Mouse (Mus musculus) layer of hippocampus, postnatal 14 days (tissue): Measurements from ENCODE around the gene I0C0044D17Rik. TPM values are rescaled to one million over a fixed set of nuclear protein-coding genes. Genes with fewer than 3 reads are reported as not detected.
A peak's percentile ranks its signal among the peaks of the same experiment; 100 is the strongest.
"Not testable (repeated sequence)": the region's sequence is repeated elsewhere in the genome, so short reads cannot be mapped to it uniquely, and the experiment has no call there.

Experiments used
- DNase-seq, 2 experiments: peaks; one replicate each; pipeline ENCODE4 v3.0.0; 2021 to 2022; ENCODE audit warnings: low spot score in 2 of 2, mixed read lengths in 1 of 2
- long read RNA-seq, 2 experiments: library from polyadenylated mRNA; stranded (forward); transcript quantifications; one replicate each; pipeline ENCODE4 v2.0.0; 2021
- total RNA-seq, 2 experiments: library from RNA; stranded (reverse); gene quantifications; 2 replicates each; pipeline ENCODE4 v1.2.3; 2021

The I0C0044D17Rik gene
- total RNA-seq = not detected
- long read RNA-seq, experiment 1 = 0 reads
- long read RNA-seq, experiment 2 = 0 reads

DNA sequence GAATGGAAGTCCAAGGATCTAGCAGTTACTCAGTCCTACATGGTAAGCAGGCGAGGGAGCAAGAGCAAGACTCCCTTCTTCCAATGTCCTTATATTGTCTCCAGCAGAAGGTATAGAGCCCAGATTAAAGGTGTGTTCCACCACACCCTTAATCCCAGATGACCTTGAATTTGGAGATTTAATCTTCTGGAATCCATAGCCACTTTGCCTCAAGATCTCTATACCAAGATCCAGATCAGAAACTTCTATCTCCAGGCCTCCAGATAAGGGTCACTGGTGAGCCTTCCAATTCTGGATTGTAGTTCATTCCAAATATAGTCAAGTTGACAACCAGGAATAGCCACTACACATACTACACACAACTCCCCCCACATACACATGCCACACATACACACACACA, at the start of gene I0C0044D17Rik:
Gene I0C0044D17Rik, minus strand, starts transcription at position 101 of the 400 bp plus-strand sequence.
- not testable (repeated sequence) for DNase-seq

DNA sequence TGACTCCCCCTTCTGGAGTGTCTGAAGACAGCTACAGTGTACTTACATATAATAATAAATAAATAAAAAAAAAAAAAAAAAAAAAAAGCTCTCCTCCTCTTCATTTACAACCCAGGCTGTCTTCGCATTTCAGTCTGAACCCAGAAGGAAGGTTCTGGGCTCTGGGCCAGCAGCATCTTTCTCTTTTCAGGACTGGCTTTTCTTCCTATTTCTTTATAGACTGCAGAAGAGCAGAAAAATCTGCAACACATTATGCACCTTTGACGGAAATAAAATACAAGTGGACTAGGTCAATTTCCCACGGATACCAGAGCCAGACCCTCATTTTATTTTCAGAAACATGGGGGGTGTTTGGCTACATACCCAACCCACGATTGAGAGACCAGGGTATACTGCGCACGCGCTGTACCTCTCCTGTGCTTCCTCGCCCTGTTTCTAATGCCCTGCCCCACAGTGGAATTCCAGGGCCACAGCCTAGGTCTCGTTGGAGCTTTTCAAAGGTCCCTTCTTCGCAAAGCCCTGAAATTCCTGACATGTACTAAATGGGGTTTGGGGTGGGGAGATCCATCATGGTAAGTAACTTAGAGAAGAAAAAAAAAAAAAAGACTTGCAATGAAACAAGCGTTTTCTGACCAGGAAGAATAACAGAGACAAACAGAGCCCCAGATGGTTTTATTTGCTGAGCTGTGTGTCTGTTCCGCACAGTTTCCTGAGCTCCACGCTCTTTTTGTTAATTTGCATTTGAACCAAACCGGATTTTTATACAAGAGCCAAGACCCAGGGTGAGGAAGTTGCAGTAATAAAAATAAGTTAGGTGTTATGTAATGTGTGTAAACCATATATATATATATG, 42.0 kb upstream of the I0C0044D17Rik start:
- peak; percentile 23 to 29 for DNase-seq

GRCm38 (mm10) chr4:98864546-98864945, 40.9 kb upstream of the I0C0044D17Rik start:
- no peak for DNase-seq

DNA sequence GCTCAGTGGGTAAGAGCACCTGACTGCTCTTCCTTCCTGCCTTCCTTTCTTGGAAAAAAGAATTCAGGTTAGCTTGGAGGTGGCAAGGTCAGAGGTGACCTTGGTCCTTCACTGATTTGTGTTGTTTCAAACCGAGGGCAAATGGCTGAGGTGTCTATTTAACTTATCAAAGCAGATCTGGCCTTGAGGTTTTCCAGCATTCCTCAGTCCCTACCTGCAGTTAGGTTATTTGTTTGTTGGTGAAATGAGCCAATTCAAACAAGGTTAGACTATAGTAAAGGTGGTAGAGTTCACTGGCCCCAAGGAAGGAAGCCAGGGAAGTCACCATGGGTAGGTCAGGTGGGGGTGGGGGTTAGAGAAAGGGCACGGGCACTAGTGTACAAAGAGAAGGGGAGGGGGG, 40.5 kb upstream of the I0C0044D17Rik start:
- DNase-seq = no peak

DNA sequence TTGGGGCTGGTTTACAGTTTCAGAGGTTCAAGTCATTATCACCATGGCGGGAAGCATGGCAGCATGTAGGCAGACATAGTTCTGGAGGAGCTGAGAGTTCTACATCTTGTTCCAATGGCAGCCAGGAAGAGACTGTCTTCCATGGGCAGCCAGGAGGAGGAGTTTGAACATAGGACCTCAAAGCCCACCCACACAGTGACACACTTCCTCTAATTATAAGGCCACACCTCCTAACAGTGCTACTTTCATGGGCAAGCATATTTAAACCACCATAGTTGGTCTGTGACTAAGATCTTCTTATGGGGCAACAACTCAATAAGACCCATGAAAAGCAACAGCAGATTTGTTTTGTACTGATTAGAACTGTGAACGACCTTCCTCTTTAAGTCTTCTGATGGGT, 39.8 kb upstream of the I0C0044D17Rik start:
- DNase-seq = no peak

- no peak for DNase-seq
These were observed 34.7 kb upstream of the I0C0044D17Rik start for GRCm38 (mm10) chr4:98858151-98858855.

DNA sequence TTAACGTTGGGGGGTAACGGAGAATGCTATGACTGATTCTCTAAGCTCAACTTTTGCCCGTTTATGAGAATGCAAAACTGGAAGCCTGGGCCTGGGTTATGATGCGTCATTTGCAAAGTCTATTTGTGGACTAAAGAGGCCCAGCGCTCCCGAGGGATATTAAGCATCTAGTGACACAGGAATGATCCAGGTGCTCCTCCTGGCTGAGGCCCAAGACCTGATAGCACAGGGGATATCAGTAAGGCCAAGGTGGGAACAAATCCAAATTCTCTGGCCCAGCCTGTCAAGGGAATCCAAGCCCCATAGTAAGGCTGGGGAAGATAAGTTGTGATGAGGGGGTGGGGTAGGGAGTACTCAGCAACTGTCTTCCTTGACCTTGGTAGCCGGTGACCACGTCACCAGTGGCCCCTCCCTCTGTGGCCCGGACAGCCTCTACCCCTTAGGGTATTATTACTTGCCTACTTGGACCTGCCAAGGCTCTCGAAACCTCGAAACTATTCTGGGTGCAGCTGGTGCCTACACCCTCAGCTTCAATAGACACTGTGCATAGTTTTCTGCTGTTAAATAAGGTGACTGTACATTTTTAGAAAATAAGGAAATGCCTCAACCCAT, 33.5 kb upstream of the I0C0044D17Rik start:
- no peak for DNase-seq

DNA sequence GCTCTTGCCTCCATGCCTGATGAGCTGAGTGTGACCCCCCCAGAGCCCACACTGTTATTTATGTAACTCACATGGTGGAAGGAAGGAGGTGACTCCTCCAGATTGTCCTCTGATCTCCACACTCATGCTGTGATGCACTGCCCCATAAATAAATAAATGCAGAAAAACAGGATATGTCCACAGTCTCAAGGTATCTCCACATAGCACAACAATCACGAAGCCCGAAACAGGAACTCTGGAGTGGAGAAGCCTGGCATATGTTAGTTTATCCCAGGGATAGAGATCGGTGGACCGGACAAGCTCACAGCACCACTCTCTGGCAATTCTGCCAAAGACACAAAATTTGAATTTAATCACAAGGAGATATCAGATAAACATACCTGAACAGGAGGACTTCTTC, 30.3 kb upstream of the I0C0044D17Rik start:
- no peak for DNase-seq

- DNase-seq = not testable (repeated sequence)
These were observed 26.8 kb upstream of the I0C0044D17Rik start for GRCm38 (mm10) chr4:98850485-98850884.

DNA sequence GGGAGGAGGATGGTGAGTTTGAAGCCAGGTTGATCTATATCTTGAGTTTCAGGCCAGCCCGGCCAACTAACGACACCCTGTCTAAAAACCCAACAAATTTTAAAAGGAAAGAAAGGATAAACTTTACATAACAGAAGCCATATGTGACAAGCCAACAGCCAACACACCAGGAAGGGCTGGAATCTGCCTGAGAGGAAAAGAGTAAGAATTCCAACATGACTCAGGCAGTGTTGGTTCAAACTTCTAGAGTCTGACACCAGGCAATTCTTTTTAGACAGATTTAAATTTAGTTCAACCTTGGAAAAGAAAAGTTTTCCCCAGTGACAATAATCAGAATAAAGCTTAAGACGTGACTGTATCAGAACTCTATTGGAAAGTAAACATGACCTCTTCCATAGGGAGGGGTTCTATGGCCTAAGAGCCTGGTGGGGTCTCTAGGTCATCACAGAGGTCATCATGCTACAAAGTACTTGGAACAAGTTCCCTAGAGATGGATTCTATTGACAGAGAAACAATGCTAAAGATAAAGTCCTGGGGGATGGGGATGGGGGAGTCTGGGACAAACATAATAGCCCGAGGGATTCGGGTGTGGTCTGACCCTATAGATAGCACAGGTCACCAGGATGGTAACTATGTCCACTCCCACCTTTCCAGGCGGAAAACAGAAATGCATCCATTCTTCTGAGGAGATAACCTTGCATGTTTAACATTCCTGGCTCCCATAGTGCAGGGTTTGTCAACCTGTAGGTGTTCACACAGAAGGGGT, 23.7 kb upstream of the I0C0044D17Rik start:
- DNase-seq = no peak

GRCm38 (mm10) chr4:98846396-98846795, 22.8 kb upstream of the I0C0044D17Rik start:
- DNase-seq = no peak

DNA sequence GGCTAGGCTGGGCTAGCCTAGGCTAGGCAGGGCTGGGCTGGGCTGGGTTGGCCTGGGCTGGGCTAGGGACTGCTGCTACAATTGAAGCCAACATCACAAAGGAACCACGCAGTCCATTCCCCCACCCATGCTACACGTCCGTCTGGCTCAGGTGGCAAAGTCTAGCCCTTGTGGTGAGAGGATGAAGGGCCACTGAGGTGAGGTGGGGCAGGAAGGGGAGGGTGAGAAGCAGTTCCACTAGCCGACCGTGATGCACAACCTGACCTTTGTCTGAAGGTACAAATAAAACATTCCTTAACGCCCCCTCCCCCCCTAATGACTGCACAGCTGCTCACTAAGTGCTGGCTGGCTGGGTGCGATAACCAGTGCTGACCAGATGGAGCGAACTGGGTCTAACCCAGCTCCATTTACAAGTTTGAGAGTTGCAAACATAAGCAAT, 22.1 kb upstream of the I0C0044D17Rik start:
- DNase-seq = peak; percentile 12

DNA sequence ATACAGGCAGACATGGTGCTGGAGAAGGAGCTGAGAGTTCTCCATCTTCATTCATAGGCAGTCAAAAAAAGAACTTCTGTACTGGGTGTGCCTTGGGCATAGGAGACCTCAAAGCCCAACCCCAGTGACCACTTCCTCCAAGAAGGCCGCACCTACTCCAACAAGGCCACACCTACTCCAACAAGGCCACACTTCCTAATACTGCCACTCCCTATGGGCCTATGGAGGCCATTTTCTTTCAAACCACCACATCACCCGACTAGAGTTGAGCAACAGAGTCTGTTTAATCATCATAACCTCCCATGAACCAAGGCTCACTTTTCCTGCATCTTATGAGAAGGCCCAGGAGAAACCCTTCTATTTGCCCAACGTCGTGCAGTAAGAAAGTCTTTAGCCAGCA, 21.6 kb upstream of the I0C0044D17Rik start:
- DNase-seq = no peak

- no peak for DNase-seq
These were observed 20.4 kb upstream of the I0C0044D17Rik start for GRCm38 (mm10) chr4:98843906-98844597.

DNA sequence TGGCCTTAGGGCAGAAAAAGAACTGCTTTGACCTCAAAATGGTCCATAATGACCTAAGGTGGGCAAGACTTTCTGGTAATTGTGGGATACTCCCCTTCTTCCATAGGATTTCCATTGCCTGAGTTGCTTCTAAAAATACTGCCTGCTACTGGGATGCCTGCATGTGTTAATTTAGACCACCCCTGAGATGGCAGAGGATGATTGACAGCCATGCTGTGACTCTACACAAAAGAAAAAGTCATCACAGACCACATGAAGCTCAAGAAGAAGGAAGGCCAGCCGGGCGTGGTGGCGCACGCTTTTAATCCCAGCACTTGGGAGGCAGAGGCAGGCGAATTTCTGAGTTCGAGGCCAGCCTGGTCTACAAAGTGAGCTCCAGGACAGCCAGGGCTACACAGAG, 17.6 kb upstream of the I0C0044D17Rik start:
- DNase-seq = not testable (repeated sequence)

GRCm38 (mm10) chr4:98840526-98840925, 16.9 kb upstream of the I0C0044D17Rik start:
- no peak for DNase-seq

DNA sequence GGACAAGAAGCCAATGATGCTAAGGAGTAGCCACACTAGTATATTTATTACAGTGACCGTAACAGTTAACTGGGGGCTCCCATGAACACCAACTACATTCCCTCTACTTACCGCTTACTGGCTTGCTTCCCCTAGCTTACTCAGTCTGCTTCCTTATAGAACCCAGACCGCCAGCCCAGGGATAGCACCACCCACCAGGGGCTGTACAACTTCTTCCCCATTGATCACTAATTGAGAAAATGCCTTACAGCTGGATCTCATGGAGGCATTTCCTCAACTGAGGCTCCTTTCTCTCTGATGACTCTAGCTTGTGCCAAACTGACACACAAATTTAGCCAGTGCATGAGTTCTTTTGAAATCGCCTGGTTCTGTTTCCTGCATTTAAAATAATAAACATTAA, 15.3 kb upstream of the I0C0044D17Rik start:
- no peak for DNase-seq

- DNase-seq = no peak
These were observed 14.3 kb upstream of the I0C0044D17Rik start for GRCm38 (mm10) chr4:98837715-98838505.

GRCm38 (mm10) chr4:98836519-98836918, 12.9 kb upstream of the I0C0044D17Rik start:
- DNase-seq = no peak

GRCm38 (mm10) chr4:98834782-98835181, 11.1 kb upstream of the I0C0044D17Rik start:
- no peak for DNase-seq
